Mouse (Mus musculus): ENCODE measurements at regions not wholly inside any gene's neighbourhood (a gene's known extent, or its start where the extent isn't known, plus 50 kb on each side); places are given as distances from the start of the nearest gene placed in this dataset.

GRCm38 (mm10) chr13:37611387-37611786 is 166.8 kb upstream of the Rreb1 start:
- Histone ChIP-seq H3K4me1 (replicated peaks) (no peaks in the 10 kb centered on the region), H3K9me3 (no peaks in the 10 kb centered on the region), H3K27me3 (no peaks in the 10 kb centered on the region), H3K9ac (no peak overlapping the region), H3K4me3 (no peak overlapping the region), H3K36me3 (no peaks in the 10 kb centered on the region), H3K27ac (no peak overlapping the region), H3K4me2 (no peak overlapping the region)
- ATAC-seq (ENCODE audit: low FRiP score), result no peak
- 87% methylated on average over 3 of the region's 3 CpGs for WGBS

- H3K9ac ChIP-seq, result no peak overlapping the region
- no peaks in the 10 kb centered on the region for H3K4me1 ChIP-seq (replicated peaks)
- no peak overlapping the region for H3K4me2 ChIP-seq
- no peak overlapping the region for H3K27ac ChIP-seq
- no peaks in the 10 kb centered on the region for H3K36me3 ChIP-seq
- H3K4me3 ChIP-seq, result no peak overlapping the region
- no peaks in the 10 kb centered on the region for H3K27me3 ChIP-seq
- WGBS, result 79% methylated on average over 4 of the region's 4 CpGs
- H3K9me3 ChIP-seq, result no peaks in the 10 kb centered on the region
- no peak for ATAC-seq (ENCODE audit: low FRiP score)
These were observed 161.2 kb upstream of the Rreb1 start for GRCm38 (mm10) chr13:37617015-37617414.

DNA sequence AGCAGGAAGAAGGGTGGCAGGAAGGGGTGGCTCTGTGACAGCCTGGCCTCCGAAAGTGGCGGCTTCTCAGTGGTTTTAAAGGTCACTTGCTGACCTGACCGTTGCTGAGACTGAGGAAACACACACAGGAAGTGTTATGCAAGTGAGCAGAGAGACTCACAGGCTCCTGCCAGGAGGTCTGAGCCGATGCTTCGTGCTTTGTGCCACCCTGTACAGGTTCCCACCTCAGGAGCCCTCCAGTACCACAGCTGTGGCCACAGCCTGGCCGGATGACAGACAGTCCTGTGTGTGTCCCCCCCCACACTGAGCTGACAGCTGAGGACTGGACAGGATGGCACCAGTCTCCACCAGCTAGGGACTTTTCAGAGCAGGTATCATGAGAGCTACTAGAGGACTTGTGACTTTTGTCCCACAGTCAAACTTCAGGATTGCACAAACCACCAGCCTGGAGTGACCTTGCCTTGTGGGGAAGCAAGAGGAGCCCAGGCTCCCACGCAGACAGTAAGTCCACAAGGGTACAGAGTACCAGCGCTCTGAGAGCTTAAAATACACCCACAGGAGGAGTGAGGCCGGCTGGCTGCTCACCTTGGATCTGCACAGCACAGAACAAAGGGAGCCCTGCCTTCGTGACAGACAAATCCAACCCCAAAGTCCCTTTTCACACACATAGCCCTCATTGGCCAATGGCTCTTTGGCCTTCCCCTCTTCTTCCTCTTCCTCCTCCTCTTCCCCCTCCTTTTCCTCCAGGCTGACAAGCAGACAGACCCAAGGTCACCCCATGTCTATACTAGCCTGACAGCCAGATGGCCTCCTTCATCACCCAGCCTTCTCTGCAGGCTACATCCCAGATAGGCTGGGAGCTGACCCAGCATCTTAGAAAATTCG is 158.1 kb upstream of the Rreb1 start:
- Histone ChIP-seq H3K4me3 (no peak overlapping the region), H3K9me3 (no peaks in the 10 kb centered on the region), H3K4me2 (no peak overlapping the region), H3K4me1 (replicated peaks) (no peaks in the 10 kb centered on the region), H3K36me3 (no peaks in the 10 kb centered on the region), H3K9ac (no peak overlapping the region), H3K27me3 (no peaks in the 10 kb centered on the region), H3K27ac (no peak overlapping the region; the same call in 1 of the 2 replicates)
- WGBS, result 62% methylated on average over 11 of the region's 11 CpGs
- ATAC-seq (ENCODE audit: low FRiP score), result no peak; the same call in 1 of the 2 replicates

DNA sequence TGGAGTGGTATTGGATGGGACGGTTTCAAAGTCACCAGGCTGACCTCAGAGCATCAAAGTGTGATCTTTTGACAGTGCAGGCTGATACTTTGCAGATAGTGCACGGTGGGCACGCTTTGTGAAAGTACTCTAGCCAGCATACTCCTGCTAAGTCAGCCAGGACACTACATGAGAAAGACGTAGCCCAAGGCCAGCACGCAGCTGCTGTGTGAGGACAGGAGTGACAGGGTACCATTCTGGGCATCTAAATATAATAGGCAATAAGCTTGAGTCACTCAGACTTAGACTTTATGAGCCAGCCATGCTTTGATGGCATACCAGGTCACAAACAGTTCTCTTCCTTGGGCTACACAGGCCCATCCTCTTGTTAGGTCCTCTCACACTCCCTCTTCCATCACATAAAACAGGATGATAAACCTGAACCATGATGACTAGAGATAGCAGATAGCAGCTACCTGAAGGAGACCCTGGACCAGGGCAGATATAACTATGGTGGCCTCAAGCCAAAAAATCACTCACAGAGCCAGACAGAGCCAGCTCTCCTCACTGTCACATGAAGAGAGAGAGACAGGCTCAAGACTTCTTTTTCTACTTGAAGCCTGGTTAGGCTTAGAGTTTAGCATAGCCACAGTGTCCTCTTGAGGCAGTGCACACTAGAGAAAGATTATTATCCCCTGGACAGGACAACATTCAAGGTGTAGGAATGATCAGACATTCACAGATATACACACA is 156.7 kb upstream of the Rreb1 start:
- Histone ChIP-seq H3K9ac (no peak overlapping the region), H3K4me1 (replicated peaks) (no peaks in the 10 kb centered on the region), H3K27me3 (no peaks in the 10 kb centered on the region), H3K4me2 (no peak overlapping the region), H3K36me3 (no peaks in the 10 kb centered on the region), H3K4me3 (no peak overlapping the region), H3K9me3 (no peaks in the 10 kb centered on the region), H3K27ac (no peak overlapping the region)
- no peak for ATAC-seq (ENCODE audit: low FRiP score)
- 94% methylated on average over 5 of the region's 5 CpGs for whole genome bisulfite sequencing

DNA sequence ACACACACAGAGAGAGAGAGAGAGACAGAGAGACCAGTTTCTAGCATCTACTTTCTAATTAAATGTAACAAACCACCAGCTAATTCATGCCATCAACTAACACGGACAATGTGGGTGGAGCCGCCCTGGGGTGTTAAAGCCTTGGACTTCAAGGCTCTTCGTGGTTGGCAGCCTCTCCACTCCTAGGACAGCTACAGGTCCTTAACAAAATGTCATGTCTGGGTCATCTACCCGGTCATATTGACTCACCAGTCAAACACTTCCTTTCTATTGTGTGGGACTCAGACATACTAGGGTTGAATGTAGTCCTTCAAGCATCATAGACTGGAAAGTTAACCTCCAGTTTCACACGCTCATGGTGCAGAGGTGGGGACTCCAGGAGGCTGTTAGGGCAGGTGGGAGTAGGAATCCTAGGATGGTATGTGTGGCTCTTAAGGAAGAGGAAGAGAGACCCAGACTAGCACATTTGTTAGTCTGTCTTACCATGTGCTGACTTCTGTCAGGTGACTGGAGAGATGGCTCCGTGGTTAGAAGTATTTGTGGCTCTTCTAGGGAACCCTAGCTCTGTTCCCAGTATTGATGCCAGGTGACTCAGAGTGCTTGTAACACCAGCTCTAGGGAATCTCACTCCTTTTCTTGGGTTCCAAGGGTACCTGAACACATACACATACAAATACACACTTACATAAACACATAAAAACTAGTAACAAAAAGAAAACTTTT is 155.7 kb upstream of the Rreb1 start:
- no peak for ATAC-seq (ENCODE audit: low FRiP score)
- 81% methylated on average over 6 of the region's 6 CpGs for WGBS
- Histone ChIP-seq H3K36me3 (no peaks in the 10 kb centered on the region), H3K9me3 (no peaks in the 10 kb centered on the region), H3K4me3 (no peak overlapping the region), H3K9ac (no peak overlapping the region), H3K27me3 (no peaks in the 10 kb centered on the region), H3K27ac (no peak overlapping the region), H3K4me1 (replicated peaks) (no peaks in the 10 kb centered on the region), H3K4me2 (no peak overlapping the region)

- no peaks in the 10 kb centered on the region for H3K27me3 ChIP-seq
- no peaks in the 10 kb centered on the region for H3K36me3 ChIP-seq
- no peak overlapping the region for H3K4me3 ChIP-seq
- no peak for ATAC-seq (ENCODE audit: low FRiP score)
- H3K27ac ChIP-seq, result no peak overlapping the region
- H3K4me2 ChIP-seq, result no peak overlapping the region
- 56% methylated on average over 1 of the region's 1 CpGs for WGBS
- no peaks in the 10 kb centered on the region for H3K9me3 ChIP-seq
- H3K9ac ChIP-seq, result no peak overlapping the region
- H3K4me1 ChIP-seq (replicated peaks), result no peaks in the 10 kb centered on the region; the same call in 1 of the 2 replicates
These were observed 153.5 kb upstream of the Rreb1 start for GRCm38 (mm10) chr13:37624741-37625140.

GRCm38 (mm10) chr13:37625532-37626235 is 152.5 kb upstream of the Rreb1 start:
- 93% methylated on average over 13 of the region's 13 CpGs for WGBS
- Histone ChIP-seq H3K27ac (no peak overlapping the region), H3K4me3 (no peak overlapping the region), H3K27me3 (no peaks in the 10 kb centered on the region), H3K4me2 (no peak overlapping the region), H3K9me3 (no peaks in the 10 kb centered on the region), H3K9ac (no peak overlapping the region), H3K36me3 (no peaks in the 10 kb centered on the region), H3K4me1 (replicated peaks) (no peaks in the 10 kb centered on the region; the same call in 1 of the 2 replicates)
- no peak for ATAC-seq (ENCODE audit: low FRiP score)

- Histone ChIP-seq H3K4me3 (no peak overlapping the region), H3K4me2 (no peak overlapping the region), H3K27me3 (no peaks in the 10 kb centered on the region), H3K4me1 (replicated peaks) (no peaks in the 10 kb centered on the region; the same call in 1 of the 2 replicates), H3K9me3 (peaks cover 9% of the 10 kb centered on the region), H3K9ac (no peak overlapping the region), H3K36me3 (no peaks in the 10 kb centered on the region), H3K27ac (no peak overlapping the region)
- no peak for ATAC-seq (ENCODE audit: low FRiP score)
- WGBS, result 62% methylated on average over 16 of the region's 16 CpGs
These were observed 149.6 kb upstream of the Rreb1 start for GRCm38 (mm10) chr13:37628391-37629270.

GRCm38 (mm10) chr13:37629271-37629899 is 148.8 kb upstream of the Rreb1 start:
- H3K4me3 ChIP-seq, result no peak overlapping the region
- H3K4me1 ChIP-seq (replicated peaks), result no peaks in the 10 kb centered on the region; the same call in 1 of the 2 replicates
- no peaks in the 10 kb centered on the region for H3K27me3 ChIP-seq
- ATAC-seq (ENCODE audit: low FRiP score), result no peak
- no peaks in the 10 kb centered on the region for H3K36me3 ChIP-seq
- H3K9me3 ChIP-seq, result peaks cover 9% of the 10 kb centered on the region
- H3K27ac ChIP-seq, result no peak overlapping the region
- no peak overlapping the region for H3K9ac ChIP-seq
- WGBS, result 79% methylated on average over 6 of the region's 6 CpGs
- H3K4me2 ChIP-seq, result no peak overlapping the region

GRCm38 (mm10) chr13:37632835-37633440 is 145.3 kb upstream of the Rreb1 start:
- H3K27me3 ChIP-seq, result no peaks in the 10 kb centered on the region
- H3K4me2 ChIP-seq, result no peak overlapping the region
- H3K9ac ChIP-seq, result no peak overlapping the region
- 94% methylated on average over 5 of the region's 5 CpGs for WGBS
- H3K36me3 ChIP-seq, result no peaks in the 10 kb centered on the region
- H3K9me3 ChIP-seq, result peaks cover 9% of the 10 kb centered on the region
- H3K4me1 ChIP-seq (replicated peaks), result no peaks in the 10 kb centered on the region; the same call in 1 of the 2 replicates
- no peak overlapping the region for H3K4me3 ChIP-seq
- ATAC-seq (ENCODE audit: low FRiP score), result no peak
- H3K27ac ChIP-seq, result no peak overlapping the region

Measured in hindbrain, embryonic 13.5 days (tissue).